Mouse (Mus musculus): Measurements from ENCODE around the gene Plppr3. TPM values are rescaled to one million over a fixed set of nuclear protein-coding genes. Genes with fewer than 3 reads are reported as not detected.

Plppr3 gene
- polyA plus RNA-seq, 1 experiment, result 3.6 TPM

GRCm38 (mm10) chr10:79910556-79910955 lies 36.1 kb upstream of the Plppr3 start, which contains the start of gene Gm26602:
Gene Gm26602, plus strand, starts transcription at chr10:79910856.
- Histone ChIP-seq H3K4me1 (ENCODE audit: control insufficient read depth, insufficient read depth, insufficient read length) (peaks cover 6% of the 10 kb centered on the region; the same call in 1 of the 2 replicates), H3K27ac (ENCODE audit: insufficient read depth, low read length) (peak within 1 kb of the TSS; percentile 71; the same call in 1 of the 2 replicates), H3K4me3 (ENCODE audit: extremely low read depth, insufficient read depth, insufficient read length) (no peak within 1 kb of the TSS), H3K36me3 (ENCODE audit: control insufficient read depth, insufficient read depth, low read length) (peaks cover 9% of the 10 kb centered on the region), H3K27me3 (ENCODE audit: control insufficient read depth, insufficient read depth, low read length) (no peaks in the 10 kb centered on the region)
- DNase-seq (ENCODE audit: low read depth in 1 of 2, low spot score in 2 of 2), result no peak
- TF ChIP-seq POLR2A (IDR thresholded peaks at IDR 0.05; ENCODE audit: low read depth, low read length) (no peak), CTCF (IDR thresholded peaks at IDR 0.05; ENCODE audit: extremely low read depth, insufficient read depth, insufficient read length, insufficient replicate concordance) (no peak)
- 99% methylated on average over 4 of the region's 4 CpGs for WGBS

GRCm38 (mm10) chr10:79909092-79909922 lies 34.9 kb upstream of the Plppr3 start:
- no peak for DNase-seq (ENCODE audit: low read depth in 1 of 2, low spot score in 2 of 2)
- Histone ChIP-seq H3K4me1 (ENCODE audit: control insufficient read depth, insufficient read depth, insufficient read length) (peaks cover 5% of the 10 kb centered on the region; the same call in 1 of the 2 replicates), H3K36me3 (ENCODE audit: control insufficient read depth, insufficient read depth, low read length) (peaks cover 15% of the 10 kb centered on the region), H3K4me3 (ENCODE audit: extremely low read depth, insufficient read depth, insufficient read length) (peak overlapping the region; percentile 94; the same call in 1 of the 2 replicates), H3K27me3 (ENCODE audit: control insufficient read depth, insufficient read depth, low read length) (no peaks in the 10 kb centered on the region), H3K27ac (ENCODE audit: insufficient read depth, low read length) (peak overlapping the region; percentile 71)
- WGBS, result 26% methylated on average over 14 of the region's 14 CpGs
- no peak for TF ChIP-seq CTCF (IDR thresholded peaks at IDR 0.05; ENCODE audit: extremely low read depth, insufficient read depth, insufficient read length, insufficient replicate concordance)
- TF ChIP-seq POLR2A (IDR thresholded peaks at IDR 0.05; ENCODE audit: low read depth, low read length), result no peak

- Histone ChIP-seq H3K4me1 (ENCODE audit: control insufficient read depth, insufficient read depth, insufficient read length) (peaks cover 5% of the 10 kb centered on the region; the same call in 1 of the 2 replicates), H3K27ac (ENCODE audit: insufficient read depth, low read length) (peak within 1 kb of the TSS; percentile 100), H3K27me3 (ENCODE audit: control insufficient read depth, insufficient read depth, low read length) (no peaks in the 10 kb centered on the region), H3K36me3 (ENCODE audit: control insufficient read depth, insufficient read depth, low read length) (peaks cover 17% of the 10 kb centered on the region), H3K4me3 (ENCODE audit: extremely low read depth, insufficient read depth, insufficient read length) (peak within 1 kb of the TSS; percentile 94)
- DNase-seq (ENCODE audit: low read depth in 1 of 2, low spot score in 2 of 2), result peak; percentile 96 to 97
- WGBS, result under 1% methylated on average over 52 of the region's 52 CpGs
- TF ChIP-seq POLR2A (IDR thresholded peaks at IDR 0.05; ENCODE audit: low read depth, low read length) (no peak), CTCF (IDR thresholded peaks at IDR 0.05; ENCODE audit: extremely low read depth, insufficient read depth, insufficient read length, insufficient replicate concordance) (no peak)
Measured at GRCm38 (mm10) chr10:79908167-79909091, 34.0 kb upstream of the Plppr3 start, which contains the start of gene Med16. Gene Med16, minus strand, starts transcription at chr10:79908923.

- H3K4me1 ChIP-seq (ENCODE audit: control insufficient read depth, insufficient read depth, insufficient read length), result peaks cover 5% of the 10 kb centered on the region; the same call in 1 of the 2 replicates
- 97% methylated on average over 10 of the region's 10 CpGs for WGBS
- no peak for TF ChIP-seq POLR2A (IDR thresholded peaks at IDR 0.05; ENCODE audit: low read depth, low read length)
- TF ChIP-seq CTCF (IDR thresholded peaks at IDR 0.05; ENCODE audit: extremely low read depth, insufficient read depth, insufficient read length, insufficient replicate concordance), result no peak
Measured at GRCm38 (mm10) chr10:79907415-79907814, 33.0 kb upstream of the Plppr3 start.

GRCm38 (mm10) chr10:79906712-79907111 lies 32.3 kb upstream of the Plppr3 start:
- Histone ChIP-seq H3K27ac (ENCODE audit: insufficient read depth, low read length) (no peak overlapping the region), H3K27me3 (ENCODE audit: control insufficient read depth, insufficient read depth, low read length) (no peaks in the 10 kb centered on the region), H3K4me1 (ENCODE audit: control insufficient read depth, insufficient read depth, insufficient read length) (peaks cover 5% of the 10 kb centered on the region; the same call in 1 of the 2 replicates), H3K36me3 (ENCODE audit: control insufficient read depth, insufficient read depth, low read length) (peaks cover 17% of the 10 kb centered on the region), H3K4me3 (ENCODE audit: extremely low read depth, insufficient read depth, insufficient read length) (no peak overlapping the region)
- TF ChIP-seq POLR2A (IDR thresholded peaks at IDR 0.05; ENCODE audit: low read depth, low read length), result no peak
- DNase-seq (ENCODE audit: low read depth in 1 of 2, low spot score in 2 of 2), result no peak
- WGBS, result 95% methylated on average over 9 of the region's 9 CpGs

More at GRCm38 (mm10) chr10:79907415-79907814, 33.0 kb upstream of the Plppr3 start:
- H3K4me3 ChIP-seq (ENCODE audit: extremely low read depth, insufficient read depth, insufficient read length), result no peak overlapping the region
- no peak overlapping the region for H3K27ac ChIP-seq (ENCODE audit: insufficient read depth, low read length)
- no peak for DNase-seq (ENCODE audit: low read depth in 1 of 2, low spot score in 2 of 2)
- no peaks in the 10 kb centered on the region for H3K27me3 ChIP-seq (ENCODE audit: control insufficient read depth, insufficient read depth, low read length)
- H3K36me3 ChIP-seq (ENCODE audit: control insufficient read depth, insufficient read depth, low read length), result peaks cover 17% of the 10 kb centered on the region

GRCm38 (mm10) chr10:79900951-79901410 lies 26.5 kb upstream of the Plppr3 start:
- H3K4me1 ChIP-seq (ENCODE audit: control insufficient read depth, insufficient read depth, insufficient read length), result peaks cover 11% of the 10 kb centered on the region; the same call in 1 of the 2 replicates
- no peak for DNase-seq (ENCODE audit: low read depth in 1 of 2, low spot score in 2 of 2)
- no peaks in the 10 kb centered on the region for H3K27me3 ChIP-seq (ENCODE audit: control insufficient read depth, insufficient read depth, low read length)
- H3K4me3 ChIP-seq (ENCODE audit: extremely low read depth, insufficient read depth, insufficient read length), result no peak overlapping the region
- 76% methylated on average over 2 of the region's 2 CpGs for WGBS
- TF ChIP-seq CTCF (IDR thresholded peaks at IDR 0.05; ENCODE audit: extremely low read depth, insufficient read depth, insufficient read length, insufficient replicate concordance) (no peak), POLR2A (IDR thresholded peaks at IDR 0.05; ENCODE audit: low read depth, low read length) (no peak)
- peaks cover 18% of the 10 kb centered on the region for H3K36me3 ChIP-seq (ENCODE audit: control insufficient read depth, insufficient read depth, low read length)
- no peak overlapping the region for H3K27ac ChIP-seq (ENCODE audit: insufficient read depth, low read length)

Data from spleen, adult 2 months (tissue).